Mouse (Mus musculus) megakaryocyte, adult 5-6 weeks (primary cell): ENCODE measurements around the gene Trim56. TPM values are rescaled to one million over a fixed set of nuclear protein-coding genes. Genes with fewer than 3 reads are reported as not detected.

Source experiments
- ATAC-seq: 2 replicates; pipeline ENCODE4 v1.8.0; 2016; ENCODE audit warnings: mild to moderate bottlenecking, inconsistent platforms; ENCODE audit not compliant: poor library complexity, severe bottlenecking
- total RNA-seq, 2 experiments: library from RNA; stranded (forward) in 1 of 2; stranded (reverse) in 1 of 2; fragments of 153-499, 151-499 nt in 1 of 2; fragments of 221-1000, 200-1000 nt in 1 of 2; gene quantifications; 2 replicates each; pipeline versions ENCODE4 v1.2.3 to v1.2.4; 2015 to 2017

Gene Trim56
- total RNA-seq, 2 experiments from 2014 or later = 12.4 to 28.7 TPM

- no peak for ATAC-seq
These were observed 5.9 kb downstream of the Trim56 start for GRCm38 (mm10) chr5:137109941-137110593.

GRCm38 (mm10) chr5:137108111-137108510 lies 7.9 kb downstream of the Trim56 start:
- no peak for ATAC-seq

GRCm38 (mm10) chr5:137107670-137108069 lies 8.3 kb downstream of the Trim56 start:
- ATAC-seq = no peak

GRCm38 (mm10) chr5:137107024-137107423 lies 9.0 kb downstream of the Trim56 start:
- peak; percentile 58 for ATAC-seq

GRCm38 (mm10) chr5:137106434-137106833 lies 9.6 kb downstream of the Trim56 start:
- ATAC-seq = no peak

- ATAC-seq = no peak
These were observed 12.0 kb downstream of the Trim56 start for GRCm38 (mm10) chr5:137103969-137104368.

GRCm38 (mm10) chr5:137102575-137103522 lies 13.2 kb downstream of the Trim56 start:
- peak; percentile 78 for ATAC-seq

- ATAC-seq = no peak
These were observed 13.9 kb downstream of the Trim56 start for GRCm38 (mm10) chr5:137102078-137102477.

- ATAC-seq = no peak
These were observed 15.3 kb downstream of the Trim56 start for GRCm38 (mm10) chr5:137100660-137101059.

- peak; percentile 26; the same call in 1 of the 2 replicates for ATAC-seq
These were observed 17.6 kb downstream of the Trim56 start for GRCm38 (mm10) chr5:137098418-137098817.

- no peak for ATAC-seq
These were observed 20.0 kb downstream of the Trim56 start for GRCm38 (mm10) chr5:137096037-137096436.

GRCm38 (mm10) chr5:137095135-137095534 lies 20.9 kb downstream of the Trim56 start:
- ATAC-seq = peak; percentile 79

- no peak for ATAC-seq
These were observed 22.3 kb downstream of the Trim56 start for GRCm38 (mm10) chr5:137093720-137094119.

GRCm38 (mm10) chr5:137091560-137091959 lies 24.4 kb downstream of the Trim56 start:
- ATAC-seq = no peak

- ATAC-seq = no peak
These were observed 25.1 kb downstream of the Trim56 start for GRCm38 (mm10) chr5:137090870-137091269.

GRCm38 (mm10) chr5:137087410-137087809 lies 28.6 kb downstream of the Trim56 start:
- ATAC-seq = no peak

GRCm38 (mm10) chr5:137085731-137086130 lies 30.3 kb downstream of the Trim56 start:
- ATAC-seq = no peak

- ATAC-seq = no peak
These were observed 31.0 kb downstream of the Trim56 start for GRCm38 (mm10) chr5:137085021-137085420.

- no peak for ATAC-seq
These were observed 33.0 kb downstream of the Trim56 start for GRCm38 (mm10) chr5:137083051-137083450.

- no peak for ATAC-seq
These were observed 36.2 kb downstream of the Trim56 start for GRCm38 (mm10) chr5:137079849-137080248.

GRCm38 (mm10) chr5:137078616-137079015 lies 37.4 kb downstream of the Trim56 start:
- no peak for ATAC-seq

GRCm38 (mm10) chr5:137078041-137078440 lies 38.0 kb downstream of the Trim56 start:
- no peak for ATAC-seq
